Mouse (Mus musculus): ENCODE results near the gene Phldb3. TPM values are rescaled to one million over a fixed set of nuclear protein-coding genes. Genes with fewer than 3 reads are reported as not detected.

Phldb3 gene
- total RNA-seq, 2 experiments from 2014 or later, result 1.8 to 13.5 TPM

Other genes starting within 250 kb of the Phldb3 start
- 24.2 and 31.4 TPM in 2 replicates for gene Kcnn4, start 240.5 kb upstream of the Phldb3 start, total RNA-seq (2014; fragmentation: Nextera tagmentation)
- 36.3 and 43.5 TPM in 2 replicates for gene Kcnn4, start 240.5 kb upstream of the Phldb3 start, total RNA-seq (2017)
- 21.6 and 29.5 TPM in 2 replicates for gene Smg9, start 211.1 kb upstream of the Phldb3 start, total RNA-seq (2014; fragmentation: Nextera tagmentation)
- gene Smg9, start 211.1 kb upstream of the Phldb3 start, total RNA-seq (2017), result 19.5 and 21.8 TPM in 2 replicates
- gene Irgc1, start 158.5 kb upstream of the Phldb3 start, total RNA-seq (2014; fragmentation: Nextera tagmentation), result not detected in 2 replicates
- gene Irgc1, start 158.5 kb upstream of the Phldb3 start, total RNA-seq (2017), result not detected in 2 replicates
- gene Plaur, start 148.3 kb upstream of the Phldb3 start, total RNA-seq (2014; fragmentation: Nextera tagmentation), result 19.0 and 20.5 TPM in 2 replicates
- 23.9 and 26.2 TPM in 2 replicates for gene Plaur, start 148.3 kb upstream of the Phldb3 start, total RNA-seq (2017)
- gene Cadm4, start 128.7 kb upstream of the Phldb3 start, total RNA-seq (2014; fragmentation: Nextera tagmentation), result not detected in 2 replicates
- not detected in 2 replicates for gene Cadm4, start 128.7 kb upstream of the Phldb3 start, total RNA-seq (2017)
- gene Zfp428, start 103.8 kb upstream of the Phldb3 start, total RNA-seq (2014; fragmentation: Nextera tagmentation), result 1.5 and 4.0 TPM in 2 replicates
- gene Zfp428, start 103.8 kb upstream of the Phldb3 start, total RNA-seq (2017), result 2.2 and 2.7 TPM in 2 replicates
- not detected in 2 replicates for gene AC161166.1, start 98.3 kb upstream of the Phldb3 start, total RNA-seq (2014; fragmentation: Nextera tagmentation)
- gene AC161166.1, start 98.3 kb upstream of the Phldb3 start, total RNA-seq (2017), result not detected in 2 replicates
- 5.1 and 5.9 TPM in 2 replicates for gene Irgq, start 80.1 kb upstream of the Phldb3 start, total RNA-seq (2014; fragmentation: Nextera tagmentation)
- gene Irgq, start 80.1 kb upstream of the Phldb3 start, total RNA-seq (2017), result 3.3 and 4.2 TPM in 2 replicates
- not detected in 2 replicates for gene Pinlyp, start 64.6 kb upstream of the Phldb3 start, total RNA-seq (2014; fragmentation: Nextera tagmentation)
- not detected in 2 replicates for gene Pinlyp, start 64.6 kb upstream of the Phldb3 start, total RNA-seq (2017)
- gene Xrcc1, start 64.5 kb upstream of the Phldb3 start, total RNA-seq (2014; fragmentation: Nextera tagmentation), result 72.6 and 80.6 TPM in 2 replicates
- 38.6 and 40.9 TPM in 2 replicates for gene Xrcc1, start 64.5 kb upstream of the Phldb3 start, total RNA-seq (2017)
- 50.4 and 71.3 TPM in 2 replicates for gene Ethe1, start 23.2 kb upstream of the Phldb3 start, total RNA-seq (2014; fragmentation: Nextera tagmentation)
- gene Ethe1, start 23.2 kb upstream of the Phldb3 start, total RNA-seq (2017), result 23.4 and 28.3 TPM in 2 replicates
- 0.41 and 0.75 TPM in 2 replicates for gene Zfp575, start 23.1 kb upstream of the Phldb3 start, total RNA-seq (2014; fragmentation: Nextera tagmentation)
- not detected in 2 replicates for gene Zfp575, start 23.1 kb upstream of the Phldb3 start, total RNA-seq (2017)
- not detected in 2 replicates for gene Lypd3, start 25.8 kb downstream of the Phldb3 start, total RNA-seq (2014; fragmentation: Nextera tagmentation)
- not detected in 2 replicates for gene Lypd3, start 25.8 kb downstream of the Phldb3 start, total RNA-seq (2017)
- not detected in 2 replicates for gene Tex101, start 65.9 kb downstream of the Phldb3 start, total RNA-seq (2014; fragmentation: Nextera tagmentation)
- not detected in 2 replicates for gene Tex101, start 65.9 kb downstream of the Phldb3 start, total RNA-seq (2017)
- gene BC049730, start 98.5 kb downstream of the Phldb3 start, total RNA-seq (2014; fragmentation: Nextera tagmentation), result not detected in 2 replicates
- not detected in 2 replicates for gene BC049730, start 98.5 kb downstream of the Phldb3 start, total RNA-seq (2017)
- gene Gm4763, start 116.1 kb downstream of the Phldb3 start, total RNA-seq (2014; fragmentation: Nextera tagmentation), result not detected in 2 replicates
- gene Gm4763, start 116.1 kb downstream of the Phldb3 start, total RNA-seq (2017), result not detected in 2 replicates
- gene Cd177, start 149.5 kb downstream of the Phldb3 start, total RNA-seq (2014; fragmentation: Nextera tagmentation), result 0.43 and 1.3 TPM in 2 replicates
- 18.1 and 21.1 TPM in 2 replicates for gene Cd177, start 149.5 kb downstream of the Phldb3 start, total RNA-seq (2017)
- not detected in 2 replicates for gene Ceacam10, start 166.4 kb downstream of the Phldb3 start, total RNA-seq (2014; fragmentation: Nextera tagmentation)
- gene Ceacam10, start 166.4 kb downstream of the Phldb3 start, total RNA-seq (2017), result 0.82 and 4.9 TPM in 2 replicates

Data from granulocyte monocyte progenitor cell, adult 5-6 weeks (primary cell).